Mouse (Mus musculus): ENCODE data around the gene Itpkc.

DNA sequence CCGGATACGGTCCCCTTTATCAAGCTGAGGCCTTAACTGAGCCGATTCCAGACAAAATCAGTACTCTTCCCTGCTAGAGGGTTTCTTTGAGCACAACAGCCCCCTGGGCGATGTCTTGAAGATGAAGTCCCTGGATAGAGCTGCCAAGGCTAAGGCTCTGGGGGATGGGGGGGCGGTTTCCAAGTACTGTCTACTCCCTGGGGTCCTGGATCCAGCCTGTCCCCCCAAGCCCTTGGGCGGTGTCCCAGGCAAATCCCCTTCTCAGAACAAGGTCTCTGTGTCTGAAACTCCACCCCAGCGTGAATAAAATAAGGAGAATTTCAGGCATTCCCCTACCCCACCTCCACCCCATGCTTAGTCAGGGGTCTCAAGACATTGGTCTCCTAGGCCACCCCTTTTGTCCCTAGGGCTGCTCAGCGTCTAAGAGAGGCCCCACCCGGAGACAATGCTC lies 30.8 kb upstream of the Itpkc start:
- TF ChIP-seq POLR2A (IDR thresholded peaks at IDR 0.05; ENCODE audit: low read depth, low read length) (no peak), CTCF (conservative IDR thresholded peaks at IDR 0.05; ENCODE audit: insufficient read depth, insufficient read length, low read depth, low read length) (no peak)

Data from kidney, adult 2 months (tissue).